Mouse (Mus musculus): ENCODE measurements around the gene Cep170b. TPM values are rescaled to one million over a fixed set of nuclear protein-coding genes. Genes with fewer than 3 reads are reported as not detected.
A peak's percentile ranks its signal among the peaks of the same experiment; 100 is the strongest.

Cep170b gene
- polyA plus RNA-seq, 1 experiment from 2014 or later: 31.7 TPM

- no peaks in the 10 kb centered on the region for H3K9me3 ChIP-seq (ENCODE audit: control insufficient read depth, low read length)
Observed at GRCm38 (mm10) chr12:112720890-112721423, 702 bp downstream of the Cep170b start.

GRCm38 (mm10) chr12:112721424-112722239 is 1.4 kb downstream of the Cep170b start:
- H3K27me3 ChIP-seq (ENCODE audit: control insufficient read depth, insufficient read depth, low read length): peaks cover 10% of the 10 kb centered on the region; the same call in 1 of the 2 replicates
- H3K27ac ChIP-seq (replicated peaks; ENCODE audit: low read depth, low read length): peak overlapping the region; percentile 72; the same call in 1 of the 2 replicates
- peaks cover 29% of the 10 kb centered on the region for H3K4me1 ChIP-seq (ENCODE audit: control insufficient read depth, insufficient read depth, low read length)
- 2% methylated on average over 69 of the region's 69 CpGs for WGBS
- H3K4me3 ChIP-seq (replicated peaks; ENCODE audit: low read depth, low read length): peak overlapping the region; percentile 80
- peak overlapping the region; percentile 91 for H3K9ac ChIP-seq (replicated peaks; ENCODE audit: low read length)
- H3K9me3 ChIP-seq (ENCODE audit: control insufficient read depth, low read length): no peaks in the 10 kb centered on the region
- DNase-seq: peak; percentile 79
- peak overlapping the region; percentile 90 for H3K4me2 ChIP-seq (ENCODE audit: low read length)
- ATAC-seq (ENCODE audit: low FRiP score, low TSS enrichment): peak; percentile 66
- H3K36me3 ChIP-seq (ENCODE audit: control insufficient read depth, insufficient read depth, low read length): peaks cover 6% of the 10 kb centered on the region; the same call in 1 of the 2 replicates

More at GRCm38 (mm10) chr12:112720890-112721423, 702 bp downstream of the Cep170b start:
- peaks cover 29% of the 10 kb centered on the region for H3K4me1 ChIP-seq (ENCODE audit: control insufficient read depth, insufficient read depth, low read length)
- no peak overlapping the region for H3K27ac ChIP-seq (replicated peaks; ENCODE audit: low read depth, low read length)
- H3K9ac ChIP-seq (replicated peaks; ENCODE audit: low read length): no peak overlapping the region
- peak overlapping the region; percentile 80 for H3K4me3 ChIP-seq (replicated peaks; ENCODE audit: low read depth, low read length)
- peaks cover 6% of the 10 kb centered on the region; the same call in 1 of the 2 replicates for H3K36me3 ChIP-seq (ENCODE audit: control insufficient read depth, insufficient read depth, low read length)
- no peak for DNase-seq
- peak overlapping the region; percentile 90 for H3K4me2 ChIP-seq (ENCODE audit: low read length)
- no peak for ATAC-seq (ENCODE audit: low FRiP score, low TSS enrichment)
- peaks cover 10% of the 10 kb centered on the region; the same call in 1 of the 2 replicates for H3K27me3 ChIP-seq (ENCODE audit: control insufficient read depth, insufficient read depth, low read length)
- 36% methylated on average over 12 of the region's 12 CpGs for WGBS

- DNase-seq (peak; percentile 67), ATAC-seq (ENCODE audit: low FRiP score, low TSS enrichment) (peak; percentile 59)
- Histone ChIP-seq H3K27ac (replicated peaks; ENCODE audit: low read depth, low read length) (peak overlapping the region; percentile 72), H3K4me1 (ENCODE audit: control insufficient read depth, insufficient read depth, low read length) (peaks cover 29% of the 10 kb centered on the region), H3K27me3 (ENCODE audit: control insufficient read depth, insufficient read depth, low read length) (peaks cover 10% of the 10 kb centered on the region; the same call in 1 of the 2 replicates), H3K9me3 (ENCODE audit: control insufficient read depth, low read length) (no peaks in the 10 kb centered on the region), H3K4me3 (replicated peaks; ENCODE audit: low read depth, low read length) (peak overlapping the region; percentile 80), H3K4me2 (ENCODE audit: low read length) (peak overlapping the region; percentile 90), H3K36me3 (ENCODE audit: control insufficient read depth, insufficient read depth, low read length) (peaks cover 6% of the 10 kb centered on the region; the same call in 1 of the 2 replicates), H3K9ac (replicated peaks; ENCODE audit: low read length) (peak overlapping the region; percentile 91)
- under 1% methylated on average over 56 of the region's 75 CpGs for WGBS
Observed at GRCm38 (mm10) chr12:112722240-112723027, 2.2 kb downstream of the Cep170b start.

- Histone ChIP-seq H3K9me3 (ENCODE audit: control insufficient read depth, low read length) (no peaks in the 10 kb centered on the region), H3K4me1 (ENCODE audit: control insufficient read depth, insufficient read depth, low read length) (peaks cover 29% of the 10 kb centered on the region), H3K4me3 (replicated peaks; ENCODE audit: low read depth, low read length) (peak overlapping the region; percentile 80), H3K4me2 (ENCODE audit: low read length) (peak overlapping the region; percentile 90), H3K36me3 (ENCODE audit: control insufficient read depth, insufficient read depth, low read length) (peaks cover 6% of the 10 kb centered on the region; the same call in 1 of the 2 replicates), H3K9ac (replicated peaks; ENCODE audit: low read length) (peak overlapping the region; percentile 91), H3K27me3 (ENCODE audit: control insufficient read depth, insufficient read depth, low read length) (peaks cover 10% of the 10 kb centered on the region; the same call in 1 of the 2 replicates), H3K27ac (replicated peaks; ENCODE audit: low read depth, low read length) (peak overlapping the region; percentile 72; the same call in 1 of the 2 replicates)
- 10% methylated on average over 5 of the region's 5 CpGs for WGBS
- DNase-seq (no peak), ATAC-seq (ENCODE audit: low FRiP score, low TSS enrichment) (0 out of 2 replicates have a peak, but pooled peaks have one; percentile 7)
Observed at GRCm38 (mm10) chr12:112723028-112723330, 2.7 kb downstream of the Cep170b start.

GRCm38 (mm10) chr12:112723445-112723844 is 3.2 kb downstream of the Cep170b start:
- 89% methylated on average over 6 of the region's 6 CpGs for WGBS
- peak overlapping the region; percentile 80 for H3K4me3 ChIP-seq (replicated peaks; ENCODE audit: low read depth, low read length)

GRCm38 (mm10) chr12:112724077-112724805 is 4.0 kb downstream of the Cep170b start:
- DNase-seq (peak; percentile 83), ATAC-seq (ENCODE audit: low FRiP score, low TSS enrichment) (0 out of 2 replicates have a peak, but pooled peaks have one; percentile 12)
- no peaks in the 10 kb centered on the region for H3K9me3 ChIP-seq (ENCODE audit: control insufficient read depth, low read length)
- H3K4me3 ChIP-seq (replicated peaks; ENCODE audit: low read depth, low read length): no peak overlapping the region
- H3K4me1 ChIP-seq (ENCODE audit: control insufficient read depth, insufficient read depth, low read length): peaks cover 29% of the 10 kb centered on the region
- no peak overlapping the region for H3K9ac ChIP-seq (replicated peaks; ENCODE audit: low read length)
- H3K4me2 ChIP-seq (ENCODE audit: low read length): 0 out of 2 replicates have a peak overlapping the region, but pooled peaks have one; percentile 90
- 77% methylated on average over 11 of the region's 11 CpGs for WGBS
- H3K36me3 ChIP-seq (ENCODE audit: control insufficient read depth, insufficient read depth, low read length): peaks cover 11% of the 10 kb centered on the region; the same call in 1 of the 2 replicates
- H3K27ac ChIP-seq (replicated peaks; ENCODE audit: low read depth, low read length): no peak overlapping the region
- peaks cover 10% of the 10 kb centered on the region; the same call in 1 of the 2 replicates for H3K27me3 ChIP-seq (ENCODE audit: control insufficient read depth, insufficient read depth, low read length)

More at GRCm38 (mm10) chr12:112723445-112723844, 3.2 kb downstream of the Cep170b start:
- Histone ChIP-seq H3K9ac (replicated peaks; ENCODE audit: low read length) (peak overlapping the region; percentile 91; the same call in 1 of the 2 replicates), H3K27ac (replicated peaks; ENCODE audit: low read depth, low read length) (no peak overlapping the region), H3K36me3 (ENCODE audit: control insufficient read depth, insufficient read depth, low read length) (peaks cover 9% of the 10 kb centered on the region; the same call in 1 of the 2 replicates), H3K27me3 (ENCODE audit: control insufficient read depth, insufficient read depth, low read length) (peaks cover 10% of the 10 kb centered on the region; the same call in 1 of the 2 replicates), H3K4me2 (ENCODE audit: low read length) (peak overlapping the region; percentile 90), H3K4me1 (ENCODE audit: control insufficient read depth, insufficient read depth, low read length) (peaks cover 29% of the 10 kb centered on the region), H3K9me3 (ENCODE audit: control insufficient read depth, low read length) (no peaks in the 10 kb centered on the region)
- DNase-seq: no peak
- ATAC-seq (ENCODE audit: low FRiP score, low TSS enrichment): no peak

GRCm38 (mm10) chr12:112727801-112728200 is 7.5 kb downstream of the Cep170b start:
- 63% methylated on average over 8 of the region's 8 CpGs for WGBS
- DNase-seq: no peak
- Histone ChIP-seq H3K9ac (replicated peaks; ENCODE audit: low read length) (no peak overlapping the region), H3K36me3 (ENCODE audit: control insufficient read depth, insufficient read depth, low read length) (peaks cover 34% of the 10 kb centered on the region), H3K9me3 (ENCODE audit: control insufficient read depth, low read length) (no peaks in the 10 kb centered on the region), H3K27ac (replicated peaks; ENCODE audit: low read depth, low read length) (no peak overlapping the region), H3K4me1 (ENCODE audit: control insufficient read depth, insufficient read depth, low read length) (peaks cover 22% of the 10 kb centered on the region), H3K27me3 (ENCODE audit: control insufficient read depth, insufficient read depth, low read length) (no peaks in the 10 kb centered on the region), H3K4me2 (ENCODE audit: low read length) (no peak overlapping the region), H3K4me3 (replicated peaks; ENCODE audit: low read depth, low read length) (no peak overlapping the region)
- ATAC-seq (ENCODE audit: low FRiP score, low TSS enrichment): no peak
